In the genomic region with DNA sequence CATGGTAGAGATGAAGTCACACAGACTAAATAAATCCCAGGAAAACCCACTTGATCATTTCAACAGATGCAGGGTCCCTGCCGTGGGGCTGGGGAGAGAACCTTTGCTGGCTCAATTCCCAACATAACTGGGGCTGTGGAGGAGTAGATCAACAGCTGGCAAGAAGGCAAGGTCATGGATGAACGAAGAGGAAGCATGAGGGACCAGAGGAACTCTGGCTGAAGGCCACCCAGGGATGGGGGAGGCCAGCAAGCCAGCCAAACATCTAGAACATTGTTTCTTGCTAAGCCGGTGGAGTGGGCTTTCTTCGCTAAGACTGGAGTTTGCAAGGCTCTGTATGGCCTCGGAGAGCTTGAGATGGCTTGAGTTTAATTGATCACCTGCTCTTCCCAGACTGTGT, we compare ENCODE assay signal across 19 mouse cellular contexts. TPM values are rescaled to one million over a fixed set of nuclear protein-coding genes. Genes with fewer than 3 reads are reported as not detected.
A peak's percentile ranks its signal among the peaks of the same experiment; 100 is the strongest.
DNase-seq lines count a peak whose midpoint lies in the region; ATAC-seq and TF ChIP-seq lines count a peak whose summit lies in the region.
"Had no signal": no experiment of that assay in that cellular context is flagged by ENCODE, and none has a peak within 500 bp of the region (broad histone marks: within the 10 kb centered on the region; RNA-seq: fewer than 3 reads in every experiment).

No protein-coding gene starts in this region.

- no peak overlapping the region for H3K4me2 ChIP-seq in heart, postnatal 0 days (ENCODE audit: low read depth, low read length)
- H3K4me2 ChIP-seq: forebrain, embryonic 12.5 days; hindbrain, embryonic 14.5 days; intestine, embryonic 15.5 days; midbrain, embryonic 12.5 days; neural tube, embryonic 13.5 days had no signal

- H3K36me3 ChIP-seq in heart, postnatal 0 days (replicated peaks; ENCODE audit: control insufficient read depth, insufficient read depth, low read length): no peaks in the 10 kb centered on the region
- H3K36me3 ChIP-seq: forebrain, embryonic 12.5 days; intestine, embryonic 15.5 days; midbrain, embryonic 12.5 days; neural tube, embryonic 13.5 days had no signal

- H3K9ac ChIP-seq in heart, postnatal 0 days (replicated peaks; ENCODE audit: low read depth, low read length): no peak overlapping the region
- H3K9ac ChIP-seq: forebrain, embryonic 12.5 days; hindbrain, embryonic 14.5 days; intestine, embryonic 15.5 days; liver, postnatal 0 days; midbrain, embryonic 12.5 days; neural tube, embryonic 13.5 days had no signal

- no peak for TF ChIP-seq CTCF in heart, postnatal 0 days (IDR thresholded peaks at IDR 0.05; ENCODE audit: low read depth)

- peak overlapping the region; percentile 46; the same call in 1 of the 2 replicates for H3K27ac ChIP-seq in heart, postnatal 0 days (ENCODE audit: low read depth)
- H3K27ac ChIP-seq: forebrain, embryonic 12.5 days; hindbrain, embryonic 14.5 days; intestine, embryonic 15.5 days; midbrain, embryonic 12.5 days; neural tube, embryonic 13.5 days had no signal

- WGBS in heart, postnatal 0 days: 49% methylated on average over 5 of the region's 5 CpGs

- no peak for ATAC-seq in heart, postnatal 0 days (ENCODE audit: insufficient read depth, low read depth)
- ATAC-seq: intestine, embryonic 15.5 days; liver, postnatal 0 days had no signal

- no peaks in the 10 kb centered on the region for H3K9me3 ChIP-seq in heart, postnatal 0 days (replicated peaks; ENCODE audit: control insufficient read depth, low read length)
- H3K9me3 ChIP-seq: forebrain, embryonic 12.5 days; intestine, embryonic 15.5 days; midbrain, embryonic 12.5 days; neural tube, embryonic 13.5 days had no signal

- 0 out of 2 replicates have a peak, but pooled peaks cover 8% of the 10 kb centered on the region for H3K4me1 ChIP-seq in heart, postnatal 0 days (ENCODE audit: control insufficient read depth, insufficient read depth)

- DNase-seq in heart, postnatal 0 days (ENCODE audit: low spot score): no peak
- no peak for DNase-seq in heart, adult 18-20 months
- peak; percentile 18 for DNase-seq in urinary bladder, adult 2 months (ENCODE audit: low spot score)
- no peak for DNase-seq in urinary bladder, adult 18-20 months (ENCODE audit: low spot score in 2 of 2)
- peak; percentile 48 to 68 for DNase-seq in adrenal gland, postnatal 36 days
- peak; percentile 76 for DNase-seq in testis, postnatal 10 days (ENCODE audit: low spot score)
- no peak for DNase-seq in adipocyte (ENCODE audit: low spot score)
- no peak for DNase-seq in B cell, adult 2 months
- DNase-seq: embryo, embryonic 11 days; heart, postnatal 10 days; liver; liver, postnatal 0 days; lung, postnatal 14 days; thymus, adult 2 months had no signal

- no peak for TF ChIP-seq EP300 in heart, postnatal 0 days (IDR thresholded peaks at IDR 0.05; ENCODE audit: low read depth)

- no peak overlapping the region for H3K4me3 ChIP-seq in heart, postnatal 0 days (ENCODE audit: low read depth, low read length)
- H3K4me3 ChIP-seq: forebrain, embryonic 12.5 days; intestine, embryonic 15.5 days; midbrain, embryonic 12.5 days; neural tube, embryonic 13.5 days had no signal

- H3K27me3 ChIP-seq in heart, postnatal 0 days (ENCODE audit: control insufficient read depth, insufficient read depth, low read length): no peaks in the 10 kb centered on the region
- H3K27me3 ChIP-seq: forebrain, embryonic 12.5 days; intestine, embryonic 15.5 days; neural tube, embryonic 13.5 days had no signal

RNA-seq across cellular contexts. Expression of a gene that starts 20.3 kb away (rescaled TPM):
- 77.5 and 78.5 TPM in 2 replicates for total RNA-seq in heart, postnatal 0 days (2014; rRNA removed; ENCODE audit: low replicate concordance)
- polyA plus RNA-seq in heart, postnatal 0 days (2015; fragmentation: Nextera tagmentation; extraction: Ambion mirVana): 61.9 and 65.5 TPM in 2 replicates
- 100 to 1,000 TPM in 1 of 2 experiments, 10 to 100 TPM in 1; 75.0 to 102 TPM for total RNA-seq in heart, adult 18-20 months (2021)
- 600 and 646 TPM in 2 replicates for polyA plus RNA-seq in urinary bladder, adult 2 months (2012; rRNA removed)
- 100 to 1,000 TPM in 1 of 2 experiments, 10 to 100 TPM in 1; 84.0 to 156 TPM for total RNA-seq in adrenal gland, postnatal 36 days (2021)

RNA-seq across cellular contexts. Expression of a gene that starts 26.0 kb away (rescaled TPM):
- 77.9 and 83.1 TPM in 2 replicates for total RNA-seq in heart, postnatal 0 days (2014; rRNA removed; ENCODE audit: low replicate concordance)
- polyA plus RNA-seq in heart, postnatal 0 days (2015; fragmentation: Nextera tagmentation; extraction: Ambion mirVana): 27.6 and 28.6 TPM in 2 replicates
- total RNA-seq in heart, adult 18-20 months (2021): 10 to 100 TPM; 19.6 to 34.9 TPM
- 154 and 187 TPM in 2 replicates for polyA plus RNA-seq in urinary bladder, adult 2 months (2012; rRNA removed)
- 100 to 1,000 TPM; 122 to 138 TPM for total RNA-seq in adrenal gland, postnatal 36 days (2021)

RNA-seq across cellular contexts. Expression of a gene that starts 33.6 kb away (rescaled TPM):
- not detected in 2 replicates for total RNA-seq in heart, postnatal 0 days (2014; rRNA removed; ENCODE audit: low replicate concordance)
- polyA plus RNA-seq in heart, postnatal 0 days (2015; fragmentation: Nextera tagmentation; extraction: Ambion mirVana): 0.19 and 0.31 TPM in 2 replicates
- under 1 TPM; 0.39 to 0.42 TPM for total RNA-seq in heart, adult 18-20 months (2021)
- polyA plus RNA-seq in urinary bladder, adult 2 months (2012; rRNA removed): 1.3 and 2.3 TPM in 2 replicates
- total RNA-seq in adrenal gland, postnatal 36 days (2021): 1 to 10 TPM in 1 of 2 experiments, under 1 TPM in 1; 0.46 to 1.1 TPM
- polyA plus RNA-seq: hindbrain, embryonic 14.5 days had no signal

RNA-seq across cellular contexts. Expression of a gene that starts 43.0 kb away (rescaled TPM):
- total RNA-seq in heart, postnatal 0 days (2014; rRNA removed; ENCODE audit: low replicate concordance): 28.3 and 35.5 TPM in 2 replicates
- polyA plus RNA-seq in heart, postnatal 0 days (2015; fragmentation: Nextera tagmentation; extraction: Ambion mirVana): 10.4 and 12.6 TPM in 2 replicates
- 10 to 100 TPM; 17.5 to 18.6 TPM for total RNA-seq in heart, adult 18-20 months (2021)
- polyA plus RNA-seq in urinary bladder, adult 2 months (2012; rRNA removed): 38.2 and 41.2 TPM in 2 replicates
- total RNA-seq in adrenal gland, postnatal 36 days (2021): 10 to 100 TPM; 34.9 to 38.0 TPM

RNA-seq across cellular contexts. Expression of a gene that starts 52.1 kb away (rescaled TPM):
- total RNA-seq in heart, postnatal 0 days (2014; rRNA removed; ENCODE audit: low replicate concordance): 5.8 and 12.6 TPM in 2 replicates
- 7.8 and 8.3 TPM in 2 replicates for polyA plus RNA-seq in heart, postnatal 0 days (2015; fragmentation: Nextera tagmentation; extraction: Ambion mirVana)
- total RNA-seq in heart, adult 18-20 months (2021): 10 to 100 TPM; 13.4 to 16.4 TPM
- 31.7 and 38.1 TPM in 2 replicates for polyA plus RNA-seq in urinary bladder, adult 2 months (2012; rRNA removed)
- total RNA-seq in adrenal gland, postnatal 36 days (2021): 10 to 100 TPM; 21.6 to 22.7 TPM

Comparison
In these comparisons a context has a peak if more than half of its experiments do, and no peak if none do; other contexts are left out.
1. DNase-seq: peak in urinary bladder, adult 2 months (single experiment), adrenal gland, postnatal 36 days (2 of 2) and testis, postnatal 10 days (single experiment); none in heart, postnatal 0 days (single experiment), heart, adult 18-20 months (0 of 2), urinary bladder, adult 18-20 months (0 of 2), adipocyte (single experiment) and B cell, adult 2 months (0 of 2).